Mouse (Mus musculus) urinary bladder, postnatal 36 days (tissue): ENCODE results near the gene Dlg1.
A peak's percentile ranks its signal among the peaks of the same experiment; 100 is the strongest.
"Not testable (repeated sequence)": the region's sequence is repeated elsewhere in the genome, so short reads cannot be mapped to it uniquely, and the experiment has no call there.

Experiments used
- DNase-seq, 2 experiments: peaks; one replicate each; pipeline ENCODE4 v3.0.0; 2022; ENCODE audit warnings: low spot score in 2 of 2, mixed read lengths in 1 of 2

The Dlg1 gene

DNA sequence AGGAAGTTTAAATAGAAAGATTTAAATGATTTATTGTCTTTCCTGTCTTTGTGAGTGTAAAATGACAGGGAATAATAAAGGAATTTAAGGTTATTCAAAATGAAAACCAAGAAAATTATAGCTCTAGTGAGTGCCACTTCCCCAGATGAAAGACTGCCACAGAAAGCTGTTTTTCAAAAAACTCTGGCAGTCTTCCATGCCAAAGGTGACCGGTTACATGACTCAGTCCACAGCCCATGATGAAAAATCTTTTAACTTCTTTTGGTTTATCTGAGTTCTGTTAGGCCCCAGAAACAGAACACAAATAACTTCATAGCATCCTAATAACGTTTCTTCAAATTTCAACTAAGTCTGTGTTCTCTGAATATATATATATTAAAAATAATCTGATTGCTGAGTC lies 7.7 kb upstream of the Dlg1 start:
- no peak for DNase-seq

- DNase-seq, result no peak
Observed at GRCm38 (mm10) chr16:31657502-31657901, 5.7 kb upstream of the Dlg1 start.

- DNase-seq, result no peak
Observed at GRCm38 (mm10) chr16:31658539-31659334, 4.5 kb upstream of the Dlg1 start.

GRCm38 (mm10) chr16:31659453-31659852 lies 3.8 kb upstream of the Dlg1 start:
- DNase-seq, result no peak

DNA sequence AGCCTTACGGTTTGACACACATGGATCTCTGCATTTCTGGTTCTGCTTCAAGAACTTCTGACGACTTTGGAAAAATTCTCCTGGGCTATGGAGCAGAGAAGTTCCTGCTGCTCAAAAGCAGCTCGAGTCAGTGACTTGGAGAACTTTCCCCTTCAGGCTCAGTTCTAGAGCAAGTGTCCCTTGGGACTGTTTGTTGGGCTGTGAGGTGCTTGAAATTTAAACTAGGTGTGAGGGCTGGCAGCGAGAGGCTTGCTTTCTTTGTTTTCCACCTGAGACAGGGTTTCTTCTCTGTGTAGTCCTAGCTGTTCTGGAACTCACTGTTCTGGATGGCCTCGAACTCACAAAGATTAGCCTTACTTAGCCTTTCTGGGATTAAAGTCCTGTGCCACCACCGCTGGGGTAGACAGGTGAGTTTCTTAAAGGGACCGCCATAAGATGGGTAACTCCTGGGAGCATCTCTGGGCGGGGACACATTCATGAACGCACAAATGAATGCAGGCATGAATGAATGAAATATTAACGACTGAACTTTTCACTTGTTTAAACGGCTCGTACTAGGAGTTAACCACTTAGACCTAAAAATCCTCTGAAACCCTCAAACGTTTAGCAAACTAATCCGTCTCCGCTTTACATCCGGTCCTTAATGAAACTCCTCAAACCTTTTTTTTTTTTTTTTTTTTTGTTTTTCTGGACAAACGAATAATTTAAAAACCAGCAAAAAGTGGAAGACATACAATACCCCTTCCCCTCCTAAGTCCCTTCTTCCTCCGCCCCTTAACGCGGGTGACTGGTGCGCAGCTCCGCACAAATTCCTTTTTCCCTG lies 476 bp upstream of the Dlg1 start:
- no peak for DNase-seq

DNA sequence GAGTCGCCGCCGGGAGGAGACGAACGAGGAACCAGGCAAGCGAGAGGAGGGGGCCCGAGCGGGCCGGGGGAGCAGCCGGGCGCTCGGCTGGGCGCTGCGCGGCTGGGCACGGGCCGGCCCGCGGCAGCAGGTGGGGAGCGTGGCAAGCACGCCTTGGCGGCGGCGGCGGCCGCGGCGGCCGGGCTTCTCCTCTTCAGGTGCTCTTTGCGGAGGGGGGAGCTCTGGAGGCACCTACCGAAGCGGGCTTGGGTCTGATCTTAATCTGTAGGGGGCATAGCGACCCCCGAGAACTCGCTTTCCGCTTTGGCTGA lies 999 bp downstream of the Dlg1 start:
- DNase-seq, result no peak

- no peak for DNase-seq
Observed at GRCm38 (mm10) chr16:31672202-31672601, 9.0 kb downstream of the Dlg1 start.

- DNase-seq, result no peak
Observed at GRCm38 (mm10) chr16:31677463-31677862, 14.2 kb downstream of the Dlg1 start.

- DNase-seq, result no peak
Observed at GRCm38 (mm10) chr16:31682291-31682690, 19.0 kb downstream of the Dlg1 start.

- DNase-seq, result peak in 1 of 2 experiments; percentile 29
Observed at GRCm38 (mm10) chr16:31683670-31684430, 20.6 kb downstream of the Dlg1 start.

- DNase-seq, result no peak
Observed at GRCm38 (mm10) chr16:31684771-31685170, 21.5 kb downstream of the Dlg1 start.

- DNase-seq, result no peak
Observed at GRCm38 (mm10) chr16:31687766-31688165, 24.5 kb downstream of the Dlg1 start.

DNA sequence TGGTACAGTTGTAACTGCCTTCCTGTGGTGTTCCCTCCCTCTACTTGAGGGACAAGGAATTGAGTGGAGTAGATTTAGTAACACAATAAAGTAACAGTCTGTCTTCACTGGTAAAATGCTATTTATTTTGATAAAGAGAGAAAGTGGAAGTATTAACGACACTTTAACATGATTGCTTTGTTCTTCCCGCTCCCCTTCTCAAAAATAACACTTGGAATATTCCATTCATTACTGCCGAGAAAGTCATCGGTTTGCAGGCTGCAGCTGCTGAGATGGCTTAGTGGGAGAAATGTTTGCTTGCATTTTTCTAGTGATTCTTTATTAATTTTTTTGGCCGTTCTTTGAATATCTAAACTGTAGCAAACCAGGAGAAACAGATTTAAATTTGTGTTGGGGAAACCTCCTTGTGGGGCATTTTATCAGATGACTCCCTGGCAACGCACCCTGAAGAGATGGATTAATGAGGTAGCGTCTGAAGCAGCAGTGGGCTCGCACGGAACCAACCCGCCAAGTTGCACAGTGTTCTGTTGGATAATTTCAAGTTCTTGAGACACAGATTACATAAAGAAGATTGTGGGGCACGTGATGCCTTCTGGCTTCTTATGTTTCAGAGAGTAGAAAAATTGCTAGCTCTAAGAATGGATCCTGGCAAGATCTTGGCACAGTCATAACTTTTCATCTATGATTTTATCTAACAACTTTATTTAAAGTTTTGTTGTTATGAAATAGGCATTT lies 32.2 kb downstream of the Dlg1 start:
- no peak for DNase-seq

DNA sequence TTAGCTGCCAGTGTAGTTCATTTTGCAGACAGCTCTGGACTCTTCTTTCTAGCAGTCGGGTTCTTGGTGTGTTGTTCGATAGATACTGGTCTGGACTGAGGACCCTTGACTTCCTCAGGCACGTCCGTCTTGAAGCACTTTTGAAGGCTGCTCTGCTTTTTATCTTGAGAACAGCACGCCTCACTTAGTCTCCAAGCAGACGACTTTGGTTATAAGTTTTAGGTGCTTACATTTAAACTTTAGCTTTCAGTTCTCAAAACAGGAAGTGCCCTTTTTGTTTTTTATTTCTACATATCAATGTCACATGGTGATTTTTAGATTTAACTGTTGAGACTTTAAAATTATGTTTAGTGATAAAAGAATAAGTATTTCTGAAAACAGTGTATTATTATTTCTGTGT lies 33.1 kb downstream of the Dlg1 start:
- DNase-seq, result no peak

- DNase-seq, result no peak
Observed at GRCm38 (mm10) chr16:31697341-31697740, 34.1 kb downstream of the Dlg1 start.

- no peak for DNase-seq
Observed at GRCm38 (mm10) chr16:31705213-31705612, 42.0 kb downstream of the Dlg1 start.

DNA sequence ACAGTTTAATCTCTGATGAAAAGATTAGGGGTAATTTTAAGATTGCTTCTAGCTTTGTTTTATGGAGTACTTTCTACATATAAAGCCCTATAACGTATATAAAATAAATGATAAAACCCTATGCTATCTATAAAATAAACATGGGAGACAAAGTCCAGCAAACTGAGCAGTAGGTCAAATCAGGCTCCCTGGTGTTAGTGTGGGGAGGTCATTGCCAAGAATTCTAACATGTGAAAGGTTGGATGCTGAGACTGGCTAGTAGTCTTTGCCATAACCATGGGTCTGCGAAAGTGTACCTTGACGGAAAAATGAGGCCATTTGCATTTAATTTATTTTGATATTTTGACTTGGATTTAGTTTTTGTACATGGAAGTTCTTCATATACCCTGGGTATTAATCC lies 42.7 kb downstream of the Dlg1 start:
- DNase-seq, result no peak

DNA sequence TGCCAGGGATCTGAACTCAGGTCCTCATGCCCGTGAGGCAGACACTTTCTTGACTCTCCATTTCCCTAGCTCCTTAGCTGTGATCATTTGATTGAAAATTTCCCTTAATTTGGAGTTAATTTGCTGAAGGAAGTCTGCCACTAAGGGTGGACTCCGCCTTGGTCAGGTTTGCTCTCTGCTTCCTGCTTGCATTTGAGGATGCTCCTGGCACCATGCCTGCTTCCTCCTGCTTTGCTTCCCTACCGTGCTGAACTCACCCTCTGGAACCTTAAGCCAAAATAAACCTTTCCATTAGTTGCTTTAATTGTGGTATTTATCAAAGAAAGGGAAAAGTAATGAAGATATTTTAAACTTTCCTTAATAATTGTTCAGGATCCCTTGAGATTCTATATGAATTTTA lies 44.1 kb downstream of the Dlg1 start:
- no peak for DNase-seq

DNA sequence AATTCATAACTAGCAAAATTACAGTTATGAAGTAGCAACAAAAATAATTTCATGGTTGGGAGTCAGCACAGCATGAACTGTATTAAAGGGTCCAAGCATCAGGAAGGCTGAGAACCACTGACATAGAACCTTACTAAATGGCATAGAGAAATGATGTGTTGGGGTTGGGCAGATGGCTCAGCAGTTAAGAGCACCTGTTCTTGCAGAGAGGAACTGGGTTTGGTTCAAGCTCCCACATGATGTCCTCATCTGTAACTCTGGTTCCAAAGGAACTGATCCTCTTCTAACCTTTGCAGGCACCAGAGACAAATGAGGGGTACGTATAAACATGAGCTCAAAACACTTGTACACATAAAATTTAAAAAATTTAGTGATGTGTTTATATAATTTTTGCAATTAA lies 59.7 kb downstream of the Dlg1 start:
- DNase-seq, result no peak

DNA sequence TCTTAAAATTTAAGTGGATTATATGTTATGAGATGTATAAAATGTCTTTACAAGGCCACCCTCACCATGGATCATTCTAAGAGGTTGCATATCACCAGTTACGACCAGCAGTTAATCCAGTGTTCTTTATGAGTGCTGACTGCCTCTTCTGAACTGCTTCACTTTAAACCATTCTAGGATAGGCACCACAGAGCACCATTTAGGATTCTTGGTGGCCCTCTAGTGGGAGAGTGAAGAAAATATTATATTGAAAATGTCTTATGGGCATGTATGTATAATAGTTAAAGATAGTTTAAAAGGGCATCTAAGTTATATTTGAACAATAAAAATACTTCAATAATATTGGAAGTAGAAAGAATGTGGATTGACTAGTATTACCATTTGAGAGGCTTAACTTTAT lies 60.9 kb downstream of the Dlg1 start:
- DNase-seq, result no peak

DNA sequence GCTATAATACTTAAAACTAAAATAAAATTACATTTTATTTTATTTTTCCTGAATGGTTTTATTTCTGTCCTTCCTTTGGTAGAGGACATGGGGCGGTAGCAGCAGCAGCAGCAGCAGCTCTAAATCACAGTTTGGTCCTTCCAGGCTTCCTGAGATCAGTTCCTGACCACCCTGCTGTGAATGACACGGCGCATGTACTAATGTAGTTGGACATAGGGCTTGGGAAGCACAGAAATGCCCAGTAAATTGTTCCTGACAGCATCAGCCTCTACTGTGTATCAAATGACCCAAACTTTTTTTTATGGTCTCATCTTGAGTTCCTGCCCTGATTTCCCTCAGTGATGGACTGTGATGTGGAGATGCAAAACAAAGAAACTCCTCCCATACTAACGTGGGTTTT lies 61.6 kb downstream of the Dlg1 start:
- DNase-seq, result no peak

DNA sequence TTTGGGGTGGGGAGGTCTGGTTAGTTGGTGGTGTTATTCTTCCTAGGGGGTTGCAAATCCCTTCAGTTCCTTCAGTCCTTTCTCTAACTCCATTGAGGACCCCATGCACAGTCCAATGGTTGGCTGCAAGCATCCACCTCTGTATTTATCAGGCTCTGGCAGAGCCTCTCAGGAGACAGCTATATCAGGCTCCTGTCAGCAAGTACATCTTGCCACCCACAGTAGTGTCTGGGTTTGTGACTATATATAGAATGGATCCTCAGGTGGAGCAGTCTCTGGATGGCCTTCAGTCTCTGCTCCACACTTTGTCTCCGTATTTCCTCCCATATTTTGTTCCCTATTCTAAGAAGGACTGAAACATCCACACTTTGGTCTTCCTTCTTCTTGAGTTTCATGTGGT lies 67.7 kb downstream of the Dlg1 start:
- DNase-seq, result not testable (repeated sequence)
